Mouse (Mus musculus) heart, adult 2 months (tissue): ENCODE data around the gene Kif13a. TPM values are rescaled to one million over a fixed set of nuclear protein-coding genes. Genes with fewer than 3 reads are reported as not detected.

Experiments
- DNase-seq, 2 experiments: peaks; one replicate each; pipeline ENCODE4 v3.0.0; 2021
- H3K27ac ChIP-seq: fragments of 200-600 bp; 2 replicates; pipeline ENCODE4 v1.8.1; 2022
- H3K27me3 ChIP-seq: fragments of 200-500 bp; 2 replicates; pipeline ENCODE4 v1.6.1; 2012; ENCODE audit warnings: mild to moderate bottlenecking, low read length, inconsistent platforms, mixed read lengths; ENCODE audit not compliant: control insufficient read depth, insufficient read depth
- H3K36me3 ChIP-seq: fragments of 200-500 bp; 2 replicates; pipeline ENCODE4 v1.6.1; 2012; ENCODE audit warnings: low read length, inconsistent platforms; ENCODE audit not compliant: control insufficient read depth, insufficient read depth
- H3K4me1 ChIP-seq: fragments of 200-500 bp; 2 replicates; pipeline ENCODE4 v1.6.1; 2011; ENCODE audit warnings: low read length; ENCODE audit not compliant: control insufficient read depth, insufficient read depth
- H3K4me3 ChIP-seq: fragments of 200-600 bp; 2 replicates; pipeline ENCODE4 v1.8.1; 2022
- H3K79me2 ChIP-seq: fragments of 200-500 bp; replicated peaks from 2 replicates; pipeline ENCODE4 v1.6.1; 2012; ENCODE audit warnings: mild to moderate bottlenecking, inconsistent platforms, low read length, moderate library complexity, mixed read lengths; ENCODE audit not compliant: control insufficient read depth, insufficient read depth
- H3K9ac ChIP-seq: fragments of 200-500 bp; 2 replicates; pipeline ENCODE4 v1.6.1; 2012; ENCODE audit warnings: low read depth, mild to moderate bottlenecking, control low read depth, inconsistent platforms, low read length, mixed read lengths
- CTCF ChIP-seq: fragments of 200-600 bp; IDR thresholded peaks from 2 replicates; pipeline ENCODE4 v1.8.1; 2022; ENCODE audit warnings: antibody characterized with exemption, mild to moderate bottlenecking, moderate library complexity
- EP300 ChIP-seq: fragments of 200-500 bp; IDR thresholded peaks from 2 replicates; pipeline ENCODE4 v1.6.1; 2011; ENCODE audit warnings: low read depth, low read length, control low read depth; ENCODE audit not compliant: insufficient read depth
- POLR2A ChIP-seq: fragments of 200-500 bp; IDR thresholded peaks from 2 replicates; pipeline ENCODE4 v1.6.1; 2011; ENCODE audit warnings: mild to moderate bottlenecking, low read depth, low read length, control low read depth; ENCODE audit not compliant: insufficient read depth
- WGBS: fragments of 180-500 bp; shearing (Covaris S2); methylation state at CpG from one replicate; pipeline ENCODE4 v1.1.7; 2018; 5-methylcytosine and 5-hydroxymethylcytosine counted together
- intact Hi-C: fragments of 180-260 bp; cut with DNase I; formaldehyde crosslinking; loops from one replicate; pipeline ENCODE4 v1.15.1; 2025
- polyA plus RNA-seq: library from polyadenylated mRNA; depleted of rRNA; stranded (reverse); fragments of >200 nt; gene quantifications from 2 replicates; pipeline ENCODE4 v1.2.3, GENCODE M21; 2012
- total RNA-seq, 2 experiments: library from RNA; stranded (reverse); gene quantifications; 2 replicates each; pipeline ENCODE4 v1.2.3; 2021

The Kif13a gene
- total and polyA plus RNA-seq, 3 experiments, result 49.8 to 113 (median 108) TPM

- H3K79me2 ChIP-seq, result no peaks in the 10 kb centered on the region
- WGBS, result 91% methylated on average over 7 of the region's 7 CpGs
- H3K27me3 ChIP-seq, result no peaks in the 10 kb centered on the region
- no peak overlapping the region for H3K27ac ChIP-seq
- no peak overlapping the region for H3K9ac ChIP-seq
- DNase-seq, result no peak
- H3K36me3 ChIP-seq, result no peaks in the 10 kb centered on the region
- TF ChIP-seq POLR2A (no peak), EP300 (no peak), CTCF (no peak)
- H3K4me3 ChIP-seq, result no peak overlapping the region
- intact Hi-C loops, result no loop called here
- no peaks in the 10 kb centered on the region for H3K4me1 ChIP-seq
These were observed 171.7 kb downstream of the Kif13a start for GRCm38 (mm10) chr13:46757946-46758345.

GRCm38 (mm10) chr13:46753294-46753693, 176.4 kb downstream of the Kif13a start:
- Histone ChIP-seq H3K79me2 (no peaks in the 10 kb centered on the region), H3K27ac (no peak overlapping the region), H3K27me3 (no peaks in the 10 kb centered on the region), H3K36me3 (no peaks in the 10 kb centered on the region), H3K9ac (no peak overlapping the region), H3K4me1 (no peaks in the 10 kb centered on the region), H3K4me3 (no peak overlapping the region)
- TF ChIP-seq EP300, result no peak
- TF ChIP-seq CTCF, result no peak
- TF ChIP-seq POLR2A, result no peak
- DNase-seq, result no peak
- intact Hi-C loops, result no loop called here
- WGBS, result 78% methylated on average over 5 of the region's 5 CpGs

- Histone ChIP-seq H3K4me1 (no peaks in the 10 kb centered on the region), H3K27me3 (no peaks in the 10 kb centered on the region), H3K9ac (no peak overlapping the region), H3K27ac (no peak overlapping the region), H3K79me2 (no peaks in the 10 kb centered on the region), H3K36me3 (no peaks in the 10 kb centered on the region), H3K4me3 (no peak overlapping the region)
- DNase-seq, result no peak
- TF ChIP-seq CTCF (no peak), POLR2A (no peak), EP300 (no peak)
- 71% methylated on average over 13 of the region's 13 CpGs for WGBS
- intact Hi-C loops, result no loop called here
These were observed 177.0 kb downstream of the Kif13a start for GRCm38 (mm10) chr13:46752566-46753229.

- Histone ChIP-seq H3K27ac (no peak overlapping the region), H3K27me3 (no peaks in the 10 kb centered on the region), H3K79me2 (no peaks in the 10 kb centered on the region), H3K9ac (no peak overlapping the region), H3K4me1 (no peaks in the 10 kb centered on the region), H3K4me3 (no peak overlapping the region), H3K36me3 (no peaks in the 10 kb centered on the region)
- no peak for TF ChIP-seq CTCF
- no peak for TF ChIP-seq POLR2A
- TF ChIP-seq EP300, result no peak
- intact Hi-C loops, result no loop called here
- DNase-seq, result no peak
- WGBS, result 43% methylated on average over 5 of the region's 5 CpGs
These were observed 181.4 kb downstream of the Kif13a start for GRCm38 (mm10) chr13:46748138-46748873.

GRCm38 (mm10) chr13:46743821-46744220, 185.8 kb downstream of the Kif13a start:
- Histone ChIP-seq H3K27me3 (no peaks in the 10 kb centered on the region), H3K27ac (no peak overlapping the region), H3K4me1 (peaks cover 2% of the 10 kb centered on the region; the same call in 1 of the 2 replicates), H3K79me2 (no peaks in the 10 kb centered on the region), H3K36me3 (no peaks in the 10 kb centered on the region), H3K9ac (no peak overlapping the region), H3K4me3 (no peak overlapping the region)
- intact Hi-C loops, result no loop called here
- TF ChIP-seq POLR2A, result no peak
- no peak for TF ChIP-seq EP300
- TF ChIP-seq CTCF, result no peak
- DNase-seq, result no peak
- 73% methylated on average over 8 of the region's 8 CpGs for WGBS

- no peak overlapping the region for H3K9ac ChIP-seq
- no peaks in the 10 kb centered on the region for H3K36me3 ChIP-seq
- H3K79me2 ChIP-seq, result no peaks in the 10 kb centered on the region
- H3K27me3 ChIP-seq, result no peaks in the 10 kb centered on the region
- DNase-seq, result no peak
- intact Hi-C loops, result no loop called here
- no peak overlapping the region for H3K4me3 ChIP-seq
- TF ChIP-seq EP300, result no peak
- TF ChIP-seq CTCF, result no peak
- TF ChIP-seq POLR2A, result no peak
- peaks cover 2% of the 10 kb centered on the region; the same call in 1 of the 2 replicates for H3K4me1 ChIP-seq
- WGBS, result 48% methylated on average over 2 of the region's 2 CpGs
- no peak overlapping the region for H3K27ac ChIP-seq
These were observed 187.3 kb downstream of the Kif13a start for GRCm38 (mm10) chr13:46742367-46742766.
